Mouse (Mus musculus) brain, embryonic 14.5 days (tissue): ENCODE measurements around the gene Taf8.

Experiments used
- CTCF ChIP-seq: fragments of 200-500 bp; IDR thresholded peaks from 2 replicates; pipeline ENCODE4 v1.5.1; 2012; ENCODE audit warnings: inconsistent platforms, mild to moderate bottlenecking, moderate library complexity, borderline replicate concordance; ENCODE audit not compliant: insufficient read depth, insufficient read length; ENCODE audit errors: extremely low read depth
- POLR2A ChIP-seq: fragments of 200-500 bp; IDR thresholded peaks from 2 replicates; pipeline ENCODE4 v1.6.1; 2012; ENCODE audit warnings: mild to moderate bottlenecking, inconsistent platforms, borderline replicate concordance; ENCODE audit not compliant: poor library complexity, insufficient read depth, insufficient read length, severe bottlenecking; ENCODE audit errors: extremely low read depth

GRCm38 (mm10) chr17:47511111-47512020 is 9.3 kb upstream of the Taf8 start:
- TF ChIP-seq CTCF (peak; percentile 87), POLR2A (no peak)
